Mouse (Mus musculus) left cerebral cortex, adult 11 months (tissue): ENCODE measurements around the gene Akr7a5.

Source experiments
- DNase-seq: peaks from one replicate; pipeline ENCODE4 v3.0.0; 2022; ENCODE audit warnings: low spot score

Gene Akr7a5

GRCm38 (mm10) chr4:139298671-139299366, 11.7 kb upstream of the Akr7a5 start:
- DNase-seq = no peak

GRCm38 (mm10) chr4:139301780-139302179, 8.8 kb upstream of the Akr7a5 start:
- no peak for DNase-seq

GRCm38 (mm10) chr4:139302241-139302640, 8.3 kb upstream of the Akr7a5 start:
- no peak for DNase-seq

- no peak for DNase-seq
Measured at GRCm38 (mm10) chr4:139305521-139305920, 5.0 kb upstream of the Akr7a5 start.

- no peak for DNase-seq
Measured at GRCm38 (mm10) chr4:139307916-139308315, 2.6 kb upstream of the Akr7a5 start.

- DNase-seq = no peak
Measured at GRCm38 (mm10) chr4:139309651-139310050, 893 bp upstream of the Akr7a5 start.

GRCm38 (mm10) chr4:139310899-139311701, 556 bp downstream of the Akr7a5 start:
- DNase-seq = no peak

- DNase-seq = no peak
Measured at GRCm38 (mm10) chr4:139311707-139312106, 1.2 kb downstream of the Akr7a5 start.

GRCm38 (mm10) chr4:139312632-139313031, 2.1 kb downstream of the Akr7a5 start:
- DNase-seq = no peak

- DNase-seq = no peak
Measured at GRCm38 (mm10) chr4:139318449-139318848, 7.9 kb downstream of the Akr7a5 start.

- DNase-seq = no peak
Measured at GRCm38 (mm10) chr4:139319740-139320139, 9.2 kb downstream of the Akr7a5 start.

- DNase-seq = no peak
Measured at GRCm38 (mm10) chr4:139330605-139331004, 20.1 kb downstream of the Akr7a5 start.

GRCm38 (mm10) chr4:139334631-139335295, 24.2 kb downstream of the Akr7a5 start:
- no peak for DNase-seq

- no peak for DNase-seq
Measured at GRCm38 (mm10) chr4:139335507-139335906, 25.0 kb downstream of the Akr7a5 start.

- no peak for DNase-seq
Measured at GRCm38 (mm10) chr4:139336822-139337483, 26.4 kb downstream of the Akr7a5 start.

- no peak for DNase-seq
Measured at GRCm38 (mm10) chr4:139338145-139338544, 27.6 kb downstream of the Akr7a5 start.

- DNase-seq = no peak
Measured at GRCm38 (mm10) chr4:139340835-139341234, 30.3 kb downstream of the Akr7a5 start.

GRCm38 (mm10) chr4:139341556-139342233, 31.2 kb downstream of the Akr7a5 start:
- no peak for DNase-seq

- no peak for DNase-seq
Measured at GRCm38 (mm10) chr4:139343718-139344117, 33.2 kb downstream of the Akr7a5 start.

GRCm38 (mm10) chr4:139345416-139346019, 35.0 kb downstream of the Akr7a5 start:
- DNase-seq = no peak
